ENCODE assay signal across 13 mouse cellular contexts in genomic region chr19:46320076-46320785, GRCm38 (mm10). TPM values are rescaled to one million over a fixed set of nuclear protein-coding genes. Genes with fewer than 3 reads are reported as not detected.
A peak's percentile ranks its signal among the peaks of the same experiment; 100 is the strongest.
DNase-seq lines count a peak whose midpoint lies in the region; ATAC-seq lines count a peak whose summit lies in the region.
"Had no signal": no experiment of that assay in that cellular context is flagged by ENCODE, and none has a peak within 500 bp of the region (broad histone marks: within the 10 kb centered on the region; RNA-seq: fewer than 3 reads in every experiment).

No protein-coding gene starts in this region.

- H3K9me3 ChIP-seq in hindbrain, embryonic 13.5 days, result no peaks in the 10 kb centered on the region
- H3K9me3 ChIP-seq in hindbrain, embryonic 14.5 days (ENCODE audit: control insufficient read depth, low read length), result no peaks in the 10 kb centered on the region

- no peak for ATAC-seq in cerebellum, adult (ENCODE audit: insufficient number of reproducible peaks, low FRiP score, low TSS enrichment)
- ATAC-seq in hindbrain, embryonic 13.5 days (ENCODE audit: low FRiP score), result no peak
- no peak for ATAC-seq in hindbrain, embryonic 14.5 days (ENCODE audit: low FRiP score)
- no peak for ATAC-seq in CD4-positive, CD25-positive, alpha-beta regulatory T cell, adult 4 months
- ATAC-seq: forebrain, postnatal 0 days; intestine, embryonic 16.5 days had no signal

- H3K27me3 ChIP-seq in hindbrain, embryonic 13.5 days, result peaks cover 81% of the 10 kb centered on the region
- peaks cover 56% of the 10 kb centered on the region for H3K27me3 ChIP-seq in hindbrain, embryonic 14.5 days (ENCODE audit: control insufficient read depth, insufficient read depth, low read length)

- WGBS in hindbrain, embryonic 13.5 days, result 90% methylated on average over 8 of the region's 8 CpGs
- WGBS in hindbrain, embryonic 14.5 days, result 84% methylated on average over 8 of the region's 8 CpGs

- H3K4me3 ChIP-seq in hindbrain, embryonic 13.5 days, result no peak overlapping the region
- no peak overlapping the region for H3K4me3 ChIP-seq in hindbrain, embryonic 14.5 days (replicated peaks; ENCODE audit: low read length)

- H3K9ac ChIP-seq in hindbrain, embryonic 13.5 days, result no peak overlapping the region
- H3K9ac ChIP-seq in hindbrain, embryonic 14.5 days, result no peak overlapping the region; the same call in 1 of the 2 replicates
- H3K9ac ChIP-seq: forebrain, postnatal 0 days; liver, embryonic 14.5 days had no signal

- peak; percentile 14 for DNase-seq in cerebellum, adult 11 months
- no peak for DNase-seq in hindbrain, embryonic 14.5 days (ENCODE audit: low spot score)
- peak; percentile 16 for DNase-seq in urinary bladder, adult 2 months (ENCODE audit: low spot score)
- DNase-seq in urinary bladder, postnatal 4 days (ENCODE audit: low spot score in 2 of 2), result no peak
- no peak for DNase-seq in kidney, postnatal 36 days
- DNase-seq: forebrain, postnatal 0 days; heart, postnatal 14 days had no signal

- peak overlapping the region; percentile 82; the same call in 1 of the 2 replicates for H3K27ac ChIP-seq in hindbrain, embryonic 13.5 days
- H3K27ac ChIP-seq in hindbrain, embryonic 14.5 days, result no peak overlapping the region
- H3K27ac ChIP-seq: liver, embryonic 14.5 days had no signal

- peaks cover 99% of the 10 kb centered on the region for H3K4me1 ChIP-seq in hindbrain, embryonic 13.5 days (replicated peaks)
- H3K4me1 ChIP-seq in hindbrain, embryonic 14.5 days (replicated peaks; ENCODE audit: control insufficient read depth, insufficient read depth, low read length), result peaks cover 76% of the 10 kb centered on the region

- H3K36me3 ChIP-seq in hindbrain, embryonic 13.5 days, result no peaks in the 10 kb centered on the region
- H3K36me3 ChIP-seq in hindbrain, embryonic 14.5 days (replicated peaks; ENCODE audit: control insufficient read depth, insufficient read depth), result 0 out of 2 replicates have a peak, but pooled peaks cover 4% of the 10 kb centered on the region
- H3K36me3 ChIP-seq: G1E had no signal

- H3K4me2 ChIP-seq in hindbrain, embryonic 13.5 days, result 0 out of 2 replicates have a peak overlapping the region, but pooled peaks have one; percentile 44
- no peak overlapping the region for H3K4me2 ChIP-seq in hindbrain, embryonic 14.5 days (replicated peaks)

RNA-seq across cellular contexts. Expression of gene Psd, which starts 6.7 kb away (rescaled TPM):
- polyA plus RNA-seq in hindbrain, embryonic 13.5 days (2015; fragmentation: Nextera tagmentation; extraction: Ambion mirVana), result 58.4 and 59.3 TPM in 2 replicates
- 131 and 152 TPM in 2 replicates for polyA plus RNA-seq in hindbrain, embryonic 14.5 days (2014; fragmentation: Nextera tagmentation; extraction: Ambion mirVana)
- 156 and 191 TPM in 2 replicates for polyA plus RNA-seq in urinary bladder, adult 2 months (2012; rRNA removed)
- 1 to 10 TPM; 3.8 to 6.5 TPM for polyA plus RNA-seq in CD4-positive, CD25-positive, alpha-beta regulatory T cell, adult 4 months (2017; shearing (Covaris generic))

RNA-seq across cellular contexts. Expression of gene Fbxl15, which starts 7.8 kb away (rescaled TPM):
- polyA plus RNA-seq in hindbrain, embryonic 13.5 days (2015; fragmentation: Nextera tagmentation; extraction: Ambion mirVana), result 39.8 and 40.0 TPM in 2 replicates
- 45.5 and 49.1 TPM in 2 replicates for polyA plus RNA-seq in hindbrain, embryonic 14.5 days (2014; fragmentation: Nextera tagmentation; extraction: Ambion mirVana)
- polyA plus RNA-seq in urinary bladder, adult 2 months (2012; rRNA removed), result 11.0 and 11.7 TPM in 2 replicates
- polyA plus RNA-seq in CD4-positive, CD25-positive, alpha-beta regulatory T cell, adult 4 months (2017; shearing (Covaris generic)), result 1 to 10 TPM; 5.1 TPM

RNA-seq across cellular contexts. Expression of gene Nfkb2, which starts 16.1 kb away (rescaled TPM):
- 2.3 and 2.4 TPM in 2 replicates for polyA plus RNA-seq in hindbrain, embryonic 13.5 days (2015; fragmentation: Nextera tagmentation; extraction: Ambion mirVana)
- 1.9 and 2.8 TPM in 2 replicates for polyA plus RNA-seq in hindbrain, embryonic 14.5 days (2014; fragmentation: Nextera tagmentation; extraction: Ambion mirVana)
- polyA plus RNA-seq in urinary bladder, adult 2 months (2012; rRNA removed), result 23.0 and 24.7 TPM in 2 replicates
- polyA plus RNA-seq in CD4-positive, CD25-positive, alpha-beta regulatory T cell, adult 4 months (2017; shearing (Covaris generic)), result 10 to 100 TPM; 17.3 to 18.8 TPM

RNA-seq across cellular contexts. Expression of gene Cuedc2, which starts 18.3 kb away (rescaled TPM):
- 317 and 326 TPM in 2 replicates for polyA plus RNA-seq in hindbrain, embryonic 13.5 days (2015; fragmentation: Nextera tagmentation; extraction: Ambion mirVana)
- polyA plus RNA-seq in hindbrain, embryonic 14.5 days (2014; fragmentation: Nextera tagmentation; extraction: Ambion mirVana), result 318 and 321 TPM in 2 replicates
- polyA plus RNA-seq in urinary bladder, adult 2 months (2012; rRNA removed), result 114 and 120 TPM in 2 replicates
- 10 to 100 TPM; 56.3 to 62.6 TPM for polyA plus RNA-seq in CD4-positive, CD25-positive, alpha-beta regulatory T cell, adult 4 months (2017; shearing (Covaris generic))

RNA-seq across cellular contexts. Expression of gene Mfsd13a, which starts 20.7 kb away (rescaled TPM):
- 8.2 and 11.2 TPM in 2 replicates for polyA plus RNA-seq in hindbrain, embryonic 13.5 days (2015; fragmentation: Nextera tagmentation; extraction: Ambion mirVana)
- 9.9 and 10.0 TPM in 2 replicates for polyA plus RNA-seq in hindbrain, embryonic 14.5 days (2014; fragmentation: Nextera tagmentation; extraction: Ambion mirVana)
- polyA plus RNA-seq in urinary bladder, adult 2 months (2012; rRNA removed), result 4.8 and 5.2 TPM in 2 replicates
- polyA plus RNA-seq in CD4-positive, CD25-positive, alpha-beta regulatory T cell, adult 4 months (2017; shearing (Covaris generic)), result 10 to 100 TPM in 1 of 2 experiments, 1 to 10 TPM in 1; 3.8 to 10.5 TPM

Comparison
In these comparisons a context has a peak if more than half of its experiments do, and no peak if none do; other contexts are left out.
1. DNase-seq: peak in cerebellum, adult 11 months (single experiment) and urinary bladder, adult 2 months (single experiment); none in hindbrain, embryonic 14.5 days (single experiment), urinary bladder, postnatal 4 days (0 of 2) and kidney, postnatal 36 days (0 of 2).